23 mouse cellular contexts compared by ENCODE assay signal in the genomic region with DNA sequence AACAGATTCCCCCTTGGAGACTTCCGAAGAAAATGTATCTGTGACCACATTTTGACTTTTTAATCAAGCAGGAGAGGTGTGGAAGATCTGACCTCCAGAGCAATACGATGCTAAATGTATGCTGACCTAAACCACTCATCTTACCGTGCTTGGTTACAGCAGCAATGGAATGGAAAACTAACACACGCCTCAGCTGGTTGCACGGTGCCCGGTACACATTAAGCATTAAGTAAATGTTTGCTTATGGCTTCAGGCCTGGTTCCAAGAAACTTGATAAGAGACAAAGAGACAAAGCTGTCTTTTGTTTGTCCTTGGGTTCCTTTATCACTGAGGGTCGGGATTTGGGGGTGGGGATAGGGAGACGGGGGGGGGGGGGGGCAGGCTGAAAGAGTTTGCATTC. TPM values are rescaled to one million over a fixed set of nuclear protein-coding genes. Genes with fewer than 3 reads are reported as not detected.
DNase-seq lines count a peak whose midpoint lies in the region; ATAC-seq and TF ChIP-seq lines count a peak whose summit lies in the region.
"Had no signal": no experiment of that assay in that cellular context is flagged by ENCODE, and none has a peak within 500 bp of the region (broad histone marks: within the 10 kb centered on the region; RNA-seq: fewer than 3 reads in every experiment).

No protein-coding gene starts in this region.

- no peaks in the 10 kb centered on the region for H3K36me3 ChIP-seq in kidney, embryonic 14.5 days (ENCODE audit: control insufficient read depth, insufficient read depth, low read length)
- no peaks in the 10 kb centered on the region for H3K36me3 ChIP-seq in lung, embryonic 15.5 days
- H3K36me3 ChIP-seq in small intestine, adult 2 months (ENCODE audit: control insufficient read depth, insufficient read depth, low read length), result no peaks in the 10 kb centered on the region
- H3K36me3 ChIP-seq in stomach, postnatal 0 days (ENCODE audit: control insufficient read depth, insufficient read depth, low read length), result no peaks in the 10 kb centered on the region
- H3K36me3 ChIP-seq: limb, embryonic 10.5 days; liver, embryonic 12.5 days; midbrain, embryonic 10.5 days had no signal

- DNase-seq in kidney, postnatal 25 days, result no peak
- no peak for DNase-seq in lung, postnatal 4 days
- peak; percentile 59 for DNase-seq in stomach, postnatal 0 days (ENCODE audit: low spot score)
- DNase-seq in left cerebral cortex, adult 2 months (ENCODE audit: extremely low spot score in 1 of 2, low spot score in 2 of 2), result no peak
- DNase-seq: adrenal gland, postnatal 36 days; cerebellum, adult 18-20 months; cerebellum, postnatal 25 days; embryo, embryonic 11 days; heart, postnatal 36 days; kidney, adult 2 months; right cerebral cortex, postnatal 4 days; thymus, adult 18-20 months had no signal

- no peak for TF ChIP-seq EP300 in stomach, postnatal 0 days (optimal IDR thresholded peaks at IDR 0.05)

- intact Hi-C loops in left cerebral cortex, adult 2 months (cut with DNase I), result no loop called here

- no peak overlapping the region for H3K9ac ChIP-seq in kidney, embryonic 14.5 days (ENCODE audit: low read depth, low read length)
- no peak overlapping the region for H3K9ac ChIP-seq in lung, embryonic 15.5 days
- H3K9ac ChIP-seq in stomach, postnatal 0 days (ENCODE audit: low read length), result no peak overlapping the region
- H3K9ac ChIP-seq: hindbrain, embryonic 14.5 days; liver, embryonic 12.5 days had no signal

- WGBS in kidney, embryonic 14.5 days, result 37% methylated on average over 8 of the region's 8 CpGs
- 42% methylated on average over 8 of the region's 8 CpGs for WGBS in lung, embryonic 15.5 days
- 25% methylated on average over 8 of the region's 8 CpGs for WGBS in small intestine, adult 2 months
- 37% methylated on average over 8 of the region's 8 CpGs for WGBS in stomach, postnatal 0 days

- H3K4me1 ChIP-seq in kidney, embryonic 14.5 days (ENCODE audit: control insufficient read depth, insufficient read depth, low read length), result peaks cover 8% of the 10 kb centered on the region; the same call in 1 of the 2 replicates
- H3K4me1 ChIP-seq in lung, embryonic 15.5 days, result 0 out of 2 replicates have a peak, but pooled peaks cover 19% of the 10 kb centered on the region
- peaks cover 5% of the 10 kb centered on the region; the same call in 1 of the 2 replicates for H3K4me1 ChIP-seq in small intestine, adult 2 months (ENCODE audit: control insufficient read depth, insufficient read depth, insufficient read length, low read length)
- H3K4me1 ChIP-seq in stomach, postnatal 0 days (replicated peaks; ENCODE audit: control insufficient read depth, insufficient read depth), result 0 out of 2 replicates have a peak, but pooled peaks cover 3% of the 10 kb centered on the region
- H3K4me1 ChIP-seq: limb, embryonic 10.5 days; liver, embryonic 12.5 days had no signal

- H3K27me3 ChIP-seq in kidney, embryonic 14.5 days (ENCODE audit: control insufficient read depth, insufficient read depth, low read length), result no peaks in the 10 kb centered on the region
- no peaks in the 10 kb centered on the region for H3K27me3 ChIP-seq in lung, embryonic 15.5 days
- H3K27me3 ChIP-seq in small intestine, adult 2 months (ENCODE audit: control insufficient read depth, insufficient read depth, low read length), result no peaks in the 10 kb centered on the region
- H3K27me3 ChIP-seq in stomach, postnatal 0 days (ENCODE audit: control insufficient read depth, insufficient read depth, low read length), result no peaks in the 10 kb centered on the region
- H3K27me3 ChIP-seq: liver, embryonic 12.5 days had no signal

- H3K27ac ChIP-seq in kidney, embryonic 14.5 days (ENCODE audit: low read depth, low read length), result no peak overlapping the region
- H3K27ac ChIP-seq in lung, embryonic 15.5 days, result peak overlapping the region; percentile 48
- H3K27ac ChIP-seq in small intestine, adult 2 months (ENCODE audit: insufficient read depth, low read depth, low read length), result peak overlapping the region; percentile 48; the same call in 1 of the 2 replicates
- H3K27ac ChIP-seq in stomach, postnatal 0 days (replicated peaks), result no peak overlapping the region
- H3K27ac ChIP-seq in left cerebral cortex, adult 2 months, result no peak overlapping the region
- H3K27ac ChIP-seq: hindbrain, embryonic 14.5 days; limb, embryonic 10.5 days; liver, embryonic 12.5 days; macrophage; midbrain, embryonic 10.5 days had no signal

- H3K4me3 ChIP-seq in kidney, embryonic 14.5 days (ENCODE audit: low read length), result no peak overlapping the region
- H3K4me3 ChIP-seq in lung, embryonic 15.5 days, result no peak overlapping the region
- H3K4me3 ChIP-seq in small intestine, adult 2 months (ENCODE audit: low read depth, low read length), result no peak overlapping the region
- no peak overlapping the region for H3K4me3 ChIP-seq in stomach, postnatal 0 days (ENCODE audit: low read depth, low read length)
- no peak overlapping the region for H3K4me3 ChIP-seq in left cerebral cortex, adult 2 months
- H3K4me3 ChIP-seq: limb, embryonic 10.5 days; liver, embryonic 12.5 days; midbrain, embryonic 10.5 days had no signal

- no peak overlapping the region for H3K4me2 ChIP-seq in kidney, embryonic 14.5 days (replicated peaks; ENCODE audit: low read depth, low read length)
- no peak overlapping the region for H3K4me2 ChIP-seq in lung, embryonic 15.5 days
- no peak overlapping the region for H3K4me2 ChIP-seq in stomach, postnatal 0 days (replicated peaks; ENCODE audit: low read depth)
- H3K4me2 ChIP-seq: hindbrain, embryonic 14.5 days; liver, embryonic 12.5 days had no signal

- TF ChIP-seq CTCF in small intestine, adult 2 months (IDR thresholded peaks at IDR 0.05; ENCODE audit: extremely low read depth, insufficient read length, insufficient replicate concordance, low read depth, low read length), result no peak
- TF ChIP-seq CTCF in stomach, postnatal 0 days (IDR thresholded peaks at IDR 0.05; ENCODE audit: low read depth), result no peak
- TF ChIP-seq CTCF in left cerebral cortex, adult 2 months (IDR thresholded peaks at IDR 0.05), result no peak

- no peaks in the 10 kb centered on the region for H3K9me3 ChIP-seq in kidney, embryonic 14.5 days (ENCODE audit: control insufficient read depth, low read length)
- no peaks in the 10 kb centered on the region for H3K9me3 ChIP-seq in lung, embryonic 15.5 days
- H3K9me3 ChIP-seq in stomach, postnatal 0 days (ENCODE audit: control insufficient read depth, low read length), result no peaks in the 10 kb centered on the region
- H3K9me3 ChIP-seq: limb, embryonic 10.5 days; liver, embryonic 12.5 days; midbrain, embryonic 10.5 days had no signal

- ATAC-seq in kidney, embryonic 14.5 days (ENCODE audit: low FRiP score, low TSS enrichment), result peak; percentile 78; the same call in 1 of the 2 replicates
- ATAC-seq in lung, embryonic 15.5 days (ENCODE audit: borderline replicate concordance, extremely low read depth, low FRiP score, low TSS enrichment), result peak; percentile 66; the same call in 1 of the 2 replicates
- ATAC-seq in stomach, postnatal 0 days (ENCODE audit: low FRiP score, low TSS enrichment), result peak; percentile 91
- ATAC-seq: liver, embryonic 12.5 days had no signal

- no peak for TF ChIP-seq POLR2A in small intestine, adult 2 months (IDR thresholded peaks at IDR 0.05; ENCODE audit: low read depth, low read length)

RNA-seq across cellular contexts. Expression of a gene that starts 3.0 kb away (rescaled TPM):
- polyA plus RNA-seq in kidney, embryonic 14.5 days (2014; fragmentation: Nextera tagmentation; extraction: Ambion mirVana), result 2.4 and 2.6 TPM in 2 replicates
- 0.93 and 1.6 TPM in 2 replicates for polyA plus RNA-seq in lung, embryonic 15.5 days (2015; fragmentation: Nextera tagmentation; extraction: Ambion mirVana)
- polyA plus RNA-seq in small intestine, adult 2 months (2012; rRNA removed), result 86.6 and 91.2 TPM in 2 replicates
- 82.9 and 94.5 TPM in 2 replicates for polyA plus RNA-seq in stomach, postnatal 0 days (2015; fragmentation: Nextera tagmentation; extraction: Ambion mirVana)
- under 1 TPM; 0.79 to 0.96 TPM for total RNA-seq in left cerebral cortex, adult 2 months (2021)
- total RNA-seq: adrenal gland, postnatal 36 days; gastrocnemius, adult 18-20 months; heart, postnatal 36 days; monocyte, adult 5-6 weeks had no signal
- polyA plus RNA-seq: C2C12 had no signal

Comparison
In these comparisons a context has a peak if more than half of its experiments do, and no peak if none do; other contexts are left out.
1. H3K27ac ChIP-seq: peak in lung, embryonic 15.5 days (single experiment) and small intestine, adult 2 months (single experiment); none in kidney, embryonic 14.5 days (single experiment), stomach, postnatal 0 days (single experiment) and left cerebral cortex, adult 2 months (single experiment).
2. RNA of a gene that starts 3.0 kb away (polyA plus RNA-seq): 82.9 to 94.5 TPM in stomach, postnatal 0 days and 86.6 to 91.2 TPM in small intestine, adult 2 months; 2.4 to 2.6 TPM in kidney, embryonic 14.5 days and 0.93 to 1.6 TPM in lung, embryonic 15.5 days; every median in the first group is over 10 times any median in the second.
3. Peak in every context shown above with its lines, with median percentiles within 50 percentile points of each other: ATAC-seq.